31 mouse cellular contexts compared by ENCODE assay signal in genomic region chr10:125145809-125146208, GRCm38 (mm10).
"Had no signal": no experiment of that assay in that cellular context is flagged by ENCODE, and none has a peak within 500 bp of the region (broad histone marks: within the 10 kb centered on the region; RNA-seq: fewer than 3 reads in every experiment).

No protein-coding gene starts in this region.

- H3K9me3 ChIP-seq: limb, embryonic 10.5 days; limb, embryonic 12.5 days; limb, embryonic 13.5 days; limb, embryonic 15.5 days; liver, embryonic 12.5 days; liver, embryonic 13.5 days; liver, embryonic 15.5 days; lung, embryonic 15.5 days; megakaryocyte, embryonic 14.5 days; midbrain, embryonic 10.5 days; midbrain, embryonic 12.5 days; midbrain, embryonic 13.5 days; midbrain, embryonic 15.5 days had no signal

- H3K27ac ChIP-seq: limb, embryonic 10.5 days; limb, embryonic 12.5 days; limb, embryonic 13.5 days; limb, embryonic 15.5 days; liver, embryonic 12.5 days; liver, embryonic 13.5 days; liver, embryonic 14.5 days; liver, embryonic 15.5 days; lung, embryonic 15.5 days; macrophage; midbrain, embryonic 10.5 days; midbrain, embryonic 12.5 days; midbrain, embryonic 13.5 days; midbrain, embryonic 15.5 days had no signal

- H3K4me1 ChIP-seq: limb, embryonic 10.5 days; limb, embryonic 12.5 days; limb, embryonic 13.5 days; limb, embryonic 15.5 days; liver, embryonic 12.5 days; liver, embryonic 13.5 days; liver, embryonic 15.5 days; lung, embryonic 15.5 days; megakaryocyte, embryonic 14.5 days; midbrain, embryonic 10.5 days; midbrain, embryonic 15.5 days had no signal

- ATAC-seq: liver, embryonic 12.5 days; liver, postnatal 0 days; lung, postnatal 0 days; midbrain, embryonic 13.5 days; midbrain, embryonic 15.5 days; midbrain, embryonic 16.5 days had no signal

- H3K9ac ChIP-seq: limb, embryonic 12.5 days; limb, embryonic 13.5 days; limb, embryonic 15.5 days; liver, embryonic 12.5 days; liver, embryonic 13.5 days; liver, embryonic 14.5 days; liver, embryonic 15.5 days; liver, postnatal 0 days; lung, embryonic 14.5 days; lung, embryonic 15.5 days; midbrain, embryonic 12.5 days; midbrain, embryonic 13.5 days; midbrain, embryonic 15.5 days had no signal

- H3K4me2 ChIP-seq: limb, embryonic 12.5 days; limb, embryonic 13.5 days; limb, embryonic 15.5 days; liver, embryonic 11.5 days; liver, embryonic 12.5 days; liver, embryonic 13.5 days; liver, embryonic 15.5 days; lung, embryonic 14.5 days; lung, embryonic 15.5 days; midbrain, embryonic 11.5 days; midbrain, embryonic 12.5 days; midbrain, embryonic 13.5 days; midbrain, embryonic 15.5 days had no signal

- DNase-seq: left cerebral cortex, postnatal 4 days; liver; liver, embryonic 13.5 days; liver, postnatal 0 days; lung, adult 18-20 months; lung, adult 2 months; lung, embryonic 14.5 days; lung, postnatal 10 days; lung, postnatal 14 days; lung, postnatal 36 days; lung, postnatal 4 days; midbrain, embryonic 14.5 days had no signal

- H3K27me3 ChIP-seq: limb, embryonic 12.5 days; limb, embryonic 13.5 days; limb, embryonic 15.5 days; liver, embryonic 12.5 days; liver, embryonic 13.5 days; liver, embryonic 15.5 days; lung, embryonic 15.5 days; megakaryocyte, embryonic 14.5 days; midbrain, embryonic 12.5 days; midbrain, embryonic 13.5 days; midbrain, embryonic 15.5 days had no signal

- H3K36me3 ChIP-seq: limb, embryonic 10.5 days; limb, embryonic 12.5 days; limb, embryonic 13.5 days; limb, embryonic 15.5 days; liver, embryonic 12.5 days; liver, embryonic 13.5 days; liver, embryonic 15.5 days; lung, embryonic 15.5 days; midbrain, embryonic 10.5 days; midbrain, embryonic 12.5 days; midbrain, embryonic 13.5 days; midbrain, embryonic 15.5 days had no signal

- H3K4me3 ChIP-seq: limb, embryonic 10.5 days; limb, embryonic 12.5 days; limb, embryonic 13.5 days; limb, embryonic 15.5 days; liver, embryonic 12.5 days; liver, embryonic 13.5 days; liver, embryonic 15.5 days; lung, embryonic 15.5 days; megakaryocyte, embryonic 14.5 days; midbrain, embryonic 10.5 days; midbrain, embryonic 12.5 days; midbrain, embryonic 13.5 days; midbrain, embryonic 15.5 days; myocyte had no signal
